Mouse (Mus musculus): Measurements from ENCODE around the gene Cdkal1. TPM values are rescaled to one million over a fixed set of nuclear protein-coding genes. Genes with fewer than 3 reads are reported as not detected.

The Cdkal1 gene
- total RNA-seq, 2 experiments from 2014 or later: 23.7 to 26.3 TPM

- DNase-seq (ENCODE audit: low spot score in 2 of 2): no peak
These were observed 134.3 kb downstream of the Cdkal1 start for GRCm38 (mm10) chr13:29721206-29721605.

GRCm38 (mm10) chr13:29716550-29716949 is 138.9 kb downstream of the Cdkal1 start:
- DNase-seq (ENCODE audit: low spot score in 2 of 2): no peak

- no peak for DNase-seq (ENCODE audit: low spot score in 2 of 2)
These were observed 140.1 kb downstream of the Cdkal1 start for GRCm38 (mm10) chr13:29715241-29715841.

GRCm38 (mm10) chr13:29707620-29708019 is 147.9 kb downstream of the Cdkal1 start:
- no peak for DNase-seq (ENCODE audit: low spot score in 2 of 2)

- no peak for DNase-seq (ENCODE audit: low spot score in 2 of 2)
These were observed 154.1 kb downstream of the Cdkal1 start for GRCm38 (mm10) chr13:29701400-29701799.

- DNase-seq (ENCODE audit: low spot score in 2 of 2): no peak
These were observed 155.6 kb downstream of the Cdkal1 start for GRCm38 (mm10) chr13:29699896-29700295.

GRCm38 (mm10) chr13:29698307-29698985 is 157.0 kb downstream of the Cdkal1 start:
- no peak for DNase-seq (ENCODE audit: low spot score in 2 of 2)

- no peak for DNase-seq (ENCODE audit: low spot score in 2 of 2)
These were observed 158.2 kb downstream of the Cdkal1 start for GRCm38 (mm10) chr13:29697230-29697629.

GRCm38 (mm10) chr13:29690734-29691133 is 164.7 kb downstream of the Cdkal1 start:
- DNase-seq (ENCODE audit: low spot score in 2 of 2): no peak

- no peak for DNase-seq (ENCODE audit: low spot score in 2 of 2)
These were observed 166.6 kb downstream of the Cdkal1 start for GRCm38 (mm10) chr13:29688851-29689250.

- no peak for DNase-seq (ENCODE audit: low spot score in 2 of 2)
These were observed 167.6 kb downstream of the Cdkal1 start for GRCm38 (mm10) chr13:29687872-29688271.

GRCm38 (mm10) chr13:29679479-29680186 is 175.8 kb downstream of the Cdkal1 start:
- DNase-seq (ENCODE audit: low spot score in 2 of 2): no peak

GRCm38 (mm10) chr13:29677559-29677958 is 177.9 kb downstream of the Cdkal1 start:
- DNase-seq (ENCODE audit: low spot score in 2 of 2): no peak

GRCm38 (mm10) chr13:29670626-29671025 is 184.8 kb downstream of the Cdkal1 start:
- DNase-seq (ENCODE audit: low spot score in 2 of 2): no peak

GRCm38 (mm10) chr13:29663908-29664307 is 191.6 kb downstream of the Cdkal1 start:
- DNase-seq (ENCODE audit: low spot score in 2 of 2): no peak

GRCm38 (mm10) chr13:29655841-29656365 is 199.6 kb downstream of the Cdkal1 start:
- no peak for DNase-seq (ENCODE audit: low spot score in 2 of 2)

GRCm38 (mm10) chr13:29653407-29653806 is 202.1 kb downstream of the Cdkal1 start:
- no peak for DNase-seq (ENCODE audit: low spot score in 2 of 2)

- no peak for DNase-seq (ENCODE audit: low spot score in 2 of 2)
These were observed 202.7 kb downstream of the Cdkal1 start for GRCm38 (mm10) chr13:29652791-29653190.

- no peak for DNase-seq (ENCODE audit: low spot score in 2 of 2)
These were observed 204.8 kb downstream of the Cdkal1 start for GRCm38 (mm10) chr13:29650576-29651236.

GRCm38 (mm10) chr13:29649593-29649992 is 205.9 kb downstream of the Cdkal1 start:
- no peak for DNase-seq (ENCODE audit: low spot score in 2 of 2)

GRCm38 (mm10) chr13:29642226-29642625 is 213.2 kb downstream of the Cdkal1 start:
- DNase-seq (ENCODE audit: low spot score in 2 of 2): no peak
